Mouse (Mus musculus) small intestine, adult 2 months (tissue): ENCODE results near the gene Stab1.

Source experiments
- CTCF ChIP-seq: fragments of 200-500 bp; IDR thresholded peaks from 2 replicates; pipeline ENCODE4 v1.5.1; 2012; ENCODE audit warnings: low read depth, mild to moderate bottlenecking, control low read depth, inconsistent platforms, low read length, moderate library complexity, mixed read lengths; ENCODE audit not compliant: insufficient replicate concordance, insufficient read length; ENCODE audit errors: extremely low read depth
- POLR2A ChIP-seq: fragments of 200-500 bp; IDR thresholded peaks from 2 replicates; pipeline ENCODE4 v1.6.1; 2012; ENCODE audit warnings: low read depth, mild to moderate bottlenecking, control low read depth, inconsistent platforms, low read length, moderate library complexity

GRCm38 (mm10) chr14:31172781-31173455 is 4.5 kb upstream of the Stab1 start:
- TF ChIP-seq POLR2A: no peak
- no peak for TF ChIP-seq CTCF
